Mouse (Mus musculus): ENCODE results near the gene Khdc3.

DNA sequence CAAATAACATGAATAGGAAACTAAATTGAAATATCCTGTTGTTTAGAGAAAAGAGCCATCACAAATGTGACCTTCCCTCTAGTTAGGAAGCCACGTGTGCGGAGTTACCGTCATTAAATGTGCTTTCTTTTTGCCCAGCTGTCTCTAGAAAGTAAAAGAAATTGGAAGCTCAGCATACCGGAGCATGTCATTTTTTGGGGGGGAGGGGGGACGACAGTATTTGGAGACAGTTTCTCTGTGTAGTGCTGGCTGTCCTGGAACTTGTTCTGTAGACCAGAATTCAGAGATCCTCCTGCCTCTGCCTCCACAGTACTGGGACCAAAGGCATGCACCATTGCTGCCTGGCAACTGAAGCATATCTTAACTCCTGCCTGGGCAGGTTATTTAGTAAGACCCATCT lies at the start of gene Khdc3:
- TF ChIP-seq POLR2A (IDR thresholded peaks at IDR 0.05; ENCODE audit: insufficient read depth, low read depth, low read length) (no peak), CTCF (IDR thresholded peaks at IDR 0.05; ENCODE audit: insufficient read depth, low read depth, low read length) (no peak)
